Mouse (Mus musculus) layer of hippocampus, postnatal 25 days (tissue): Measurements from ENCODE around the gene Mreg. TPM values are rescaled to one million over a fixed set of nuclear protein-coding genes. Genes with fewer than 3 reads are reported as not detected.
"Not testable (repeated sequence)": the region's sequence is repeated elsewhere in the genome, so short reads cannot be mapped to it uniquely, and the experiment has no call there.

Experiments
- DNase-seq, 2 experiments: peaks; one replicate each; pipeline ENCODE4 v3.0.0; 2022; ENCODE audit warnings: mixed read lengths in 2 of 2, low spot score in 1 of 2; ENCODE audit errors: extremely low spot score in 1 of 2
- total RNA-seq, 2 experiments: library from RNA; stranded (reverse); gene quantifications; 2 replicates each; pipeline ENCODE4 v1.2.3; 2021

The Mreg gene
- 1 to 10 TPM; 3.5 to 4.0 TPM for total RNA-seq

DNA sequence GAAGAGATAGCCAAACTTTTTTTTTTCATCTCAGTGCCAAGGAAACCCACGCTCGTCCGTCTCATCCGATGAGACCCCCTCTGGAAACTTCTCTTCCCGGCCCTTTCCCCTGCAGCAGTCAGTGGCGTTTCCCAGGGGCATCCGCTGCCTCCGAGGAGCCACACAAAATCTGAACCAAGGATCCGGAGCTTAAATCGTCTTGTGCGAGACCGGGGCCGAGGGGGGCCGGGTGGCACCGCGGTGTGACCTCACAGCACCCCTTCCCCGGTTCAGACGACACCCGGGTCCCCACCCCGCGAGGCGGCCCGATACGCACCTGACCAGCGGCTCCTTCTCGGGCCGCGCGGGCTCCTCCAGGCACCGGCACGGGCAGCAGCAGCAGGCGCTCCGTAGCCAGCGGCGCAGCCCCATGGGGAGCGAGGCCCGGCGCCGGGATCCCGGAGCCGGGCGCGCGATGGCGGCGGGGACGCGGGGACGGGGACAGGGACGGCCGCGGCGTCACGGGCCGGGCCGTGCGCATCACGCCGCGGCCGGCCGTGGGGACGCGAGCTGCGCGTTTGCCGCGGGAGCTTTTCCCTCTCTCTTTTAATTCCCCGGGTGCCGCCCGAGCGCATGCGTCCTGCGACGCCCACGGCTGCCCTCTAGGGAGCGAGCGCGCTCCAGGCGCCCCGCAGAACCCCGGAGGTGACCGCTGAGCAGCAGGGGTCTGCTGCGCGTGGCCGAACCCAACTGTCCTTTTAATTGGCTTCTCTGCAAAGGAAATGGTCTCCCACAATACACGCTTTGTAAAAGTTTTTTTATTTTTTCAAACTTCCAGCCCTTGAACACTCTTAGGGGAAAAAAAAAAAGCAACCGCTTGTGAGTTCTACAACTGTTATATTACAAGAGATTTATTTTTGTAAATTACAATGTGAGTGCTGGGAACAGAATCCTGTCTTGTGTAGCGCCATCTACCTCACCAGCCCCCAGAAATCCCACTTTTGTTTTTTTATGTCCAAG, at the start of gene Mreg:
Gene Mreg, minus strand, starts transcription at position 607 of the 999 bp plus-strand sequence.
- peak; percentile 39 to 61 for DNase-seq

DNA sequence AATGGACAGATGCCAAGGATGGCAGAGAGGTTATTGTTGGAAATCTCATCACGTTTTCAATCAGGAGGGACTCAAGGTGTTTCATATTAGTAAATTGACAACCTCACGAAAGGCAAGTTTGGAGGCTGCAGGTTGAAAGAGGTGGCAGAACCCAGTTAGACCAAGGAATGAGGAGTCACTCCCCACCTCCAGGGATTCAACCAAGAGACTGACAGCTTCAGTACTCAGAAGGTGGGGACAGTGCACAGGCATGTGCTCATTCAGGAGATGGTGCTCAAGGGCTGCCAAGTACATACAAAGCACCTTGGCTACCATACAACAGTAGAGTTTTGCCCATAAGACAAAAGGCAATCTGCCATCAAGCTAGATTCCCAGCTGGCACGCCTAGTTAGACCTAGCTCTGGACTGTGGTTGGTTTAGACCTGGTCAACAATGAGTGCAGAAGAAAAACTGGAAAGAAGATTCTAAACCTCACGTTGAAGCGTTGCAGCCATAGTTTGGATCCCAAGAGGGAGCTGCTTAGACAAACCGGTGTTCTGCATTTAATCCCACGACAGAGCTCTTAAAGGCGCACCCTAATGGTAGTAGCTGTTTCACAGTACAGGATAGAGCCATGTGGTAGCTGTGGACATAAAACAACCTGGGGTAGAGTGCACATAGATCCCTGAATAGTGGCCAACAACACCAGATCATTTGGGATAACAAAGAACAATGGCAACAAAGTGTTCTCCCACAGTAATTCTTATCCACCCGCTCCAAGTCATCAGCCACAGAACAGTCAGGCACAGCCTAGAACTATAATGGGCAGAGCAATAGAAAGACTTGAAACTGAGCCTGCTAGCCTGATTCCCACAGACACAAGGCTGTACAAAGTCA, 44.5 kb upstream of the Mreg start:
- DNase-seq = no peak

DNA sequence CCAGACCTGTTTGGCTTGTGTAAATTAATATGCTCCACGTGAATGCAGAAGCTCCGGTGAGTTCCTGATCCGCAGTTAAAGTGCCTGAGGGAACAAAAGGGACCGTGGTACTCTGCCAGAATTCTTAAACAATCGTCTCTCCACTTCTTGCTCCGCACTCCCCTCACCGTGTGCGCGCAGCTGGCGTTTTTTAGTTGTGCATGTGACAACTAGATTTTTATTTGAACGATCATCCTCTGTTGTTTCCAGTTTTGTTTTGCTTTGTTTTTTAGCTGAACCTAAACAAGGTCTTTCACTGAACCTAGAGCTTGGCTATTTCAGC, 43.7 kb upstream of the Mreg start:
- DNase-seq = no peak

DNA sequence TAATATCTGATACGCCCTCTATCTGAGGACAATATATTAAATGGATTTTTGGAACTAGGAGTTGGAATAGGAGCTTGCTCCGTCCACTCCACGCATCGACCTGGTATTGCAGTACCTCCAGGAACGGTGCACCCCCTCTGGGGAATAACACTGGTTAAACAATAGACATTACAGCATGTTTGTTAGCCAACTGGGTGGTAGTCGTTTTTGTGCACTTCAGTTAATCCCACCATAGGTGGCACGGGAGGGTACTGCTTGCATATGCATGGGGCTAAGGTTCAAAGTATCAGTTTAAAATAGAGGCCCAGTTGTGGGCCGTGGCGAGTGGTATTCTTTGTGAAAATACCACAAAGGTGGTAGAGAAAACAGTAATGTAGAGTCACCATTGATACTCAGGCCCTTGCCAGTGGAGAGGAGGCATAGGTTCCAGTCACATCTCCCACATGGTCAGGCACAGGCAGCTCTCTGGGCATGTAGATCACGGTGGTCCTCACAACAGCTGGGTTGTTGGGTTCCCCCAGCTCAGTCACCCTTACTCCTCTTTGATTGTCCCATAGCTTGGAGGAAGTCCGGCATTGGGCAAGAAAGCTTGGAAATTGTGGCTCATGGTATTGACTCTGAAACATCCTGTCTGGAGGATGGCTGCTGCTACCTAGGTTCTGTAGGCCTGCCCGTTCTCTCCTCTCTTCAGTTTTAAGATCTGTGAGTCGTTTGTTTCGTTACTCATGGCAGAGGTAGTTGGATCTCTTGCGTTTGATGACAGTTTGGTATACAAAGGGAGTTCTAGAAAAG, 43.2 kb upstream of the Mreg start:
- peak in 1 of 2 experiments; percentile 27 for DNase-seq

DNA sequence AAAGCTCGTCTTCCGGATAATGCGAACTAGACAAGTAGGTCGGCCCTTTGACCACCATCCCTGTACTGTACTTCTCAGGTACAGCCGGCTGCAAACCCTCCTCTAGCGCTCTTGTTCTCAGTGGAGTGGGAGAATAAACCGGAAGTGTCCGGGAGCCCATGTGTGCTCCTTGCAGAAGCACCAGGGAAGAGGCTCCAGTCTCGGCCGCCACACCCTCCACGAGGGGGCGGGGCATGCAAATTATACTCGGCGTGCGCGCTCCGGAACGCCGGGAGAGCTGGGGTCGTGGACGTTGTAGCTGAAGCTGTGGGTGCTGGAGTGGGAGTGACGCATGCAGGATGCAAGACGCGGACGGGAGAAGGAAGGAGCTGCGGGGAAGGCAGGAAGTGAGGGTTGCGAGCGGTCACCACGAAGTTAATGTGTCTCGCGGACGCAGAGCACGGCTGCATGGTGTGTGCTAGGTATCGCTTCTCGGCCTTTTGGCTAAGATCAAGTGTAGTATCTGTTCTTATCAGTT, 42.5 kb upstream of the Mreg start:
- peak; percentile 74 to 75 for DNase-seq

DNA sequence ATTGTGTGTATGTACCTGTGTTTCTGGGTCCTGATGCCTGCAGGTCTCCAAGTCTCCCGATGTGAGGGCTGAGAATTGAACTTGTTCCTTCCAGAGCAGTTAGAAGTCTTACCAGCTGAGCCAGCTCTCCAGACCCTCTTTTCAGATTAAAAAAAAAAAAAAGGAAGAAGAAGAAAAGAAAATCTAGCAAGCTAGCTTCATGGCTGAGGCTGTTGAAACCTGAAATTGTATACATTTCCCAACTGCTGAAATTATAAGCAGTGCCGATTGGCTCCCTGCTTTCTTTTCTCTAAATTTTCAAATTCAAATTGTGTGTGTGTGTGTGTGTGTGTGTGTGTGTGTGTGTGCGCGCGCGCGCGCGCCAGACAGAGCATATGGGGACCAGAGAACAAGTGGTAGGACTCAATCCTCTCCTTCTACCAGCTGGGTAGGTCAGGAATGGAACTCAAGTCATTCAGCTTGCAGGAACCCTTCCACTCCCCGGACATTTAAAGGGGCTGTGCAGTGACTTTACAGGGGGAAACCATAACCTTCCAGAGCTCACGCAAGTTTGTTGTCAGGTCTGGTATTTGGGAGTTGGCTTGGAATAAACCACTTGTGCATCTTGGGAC, 41.9 kb upstream of the Mreg start:
- no peak for DNase-seq

DNA sequence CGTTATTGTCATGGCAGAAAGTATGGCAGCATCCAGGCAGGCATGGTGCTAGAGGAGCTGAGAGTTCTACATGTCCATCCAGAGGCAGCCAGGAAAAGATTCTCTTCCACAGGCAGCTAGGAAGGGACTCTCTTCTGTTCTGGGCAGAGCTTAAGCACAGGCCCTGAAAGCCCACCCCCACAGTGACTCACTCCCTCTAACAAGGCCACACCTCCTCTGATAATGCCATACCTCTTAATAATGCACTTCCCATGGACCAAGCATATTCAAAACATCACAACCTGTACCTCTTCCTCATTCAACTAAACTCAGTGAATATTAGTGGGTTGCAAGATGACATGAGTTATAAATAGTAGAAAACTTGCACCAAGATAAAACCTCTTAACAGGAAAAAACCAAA, 39.7 kb upstream of the Mreg start:
- DNase-seq = no peak

DNA sequence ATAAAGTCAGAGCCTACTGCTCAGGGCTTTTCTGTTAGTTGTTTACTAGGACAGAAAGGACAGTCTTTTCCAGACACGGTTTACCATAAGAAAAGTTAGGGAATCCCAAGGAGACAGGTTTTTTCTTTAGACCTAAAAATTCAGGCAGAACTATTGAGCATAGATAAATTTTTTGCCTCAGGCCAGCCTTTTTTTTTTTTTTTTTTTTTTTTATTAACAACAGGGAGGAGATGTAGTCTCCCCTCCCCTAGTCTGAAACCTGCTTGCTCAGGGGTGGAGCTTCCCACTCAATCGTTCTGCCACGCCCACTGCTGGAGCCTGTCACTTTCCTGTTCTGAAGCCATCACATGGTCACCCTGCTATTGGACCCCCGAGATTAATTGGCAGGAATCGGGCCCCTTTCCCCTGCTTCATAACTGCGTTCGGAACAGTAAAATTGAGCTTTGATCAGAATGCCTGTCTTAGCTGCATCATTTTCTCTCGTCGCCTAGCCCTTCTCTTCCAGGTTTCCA, 36.2 kb upstream of the Mreg start:
- DNase-seq = not testable (repeated sequence)

DNA sequence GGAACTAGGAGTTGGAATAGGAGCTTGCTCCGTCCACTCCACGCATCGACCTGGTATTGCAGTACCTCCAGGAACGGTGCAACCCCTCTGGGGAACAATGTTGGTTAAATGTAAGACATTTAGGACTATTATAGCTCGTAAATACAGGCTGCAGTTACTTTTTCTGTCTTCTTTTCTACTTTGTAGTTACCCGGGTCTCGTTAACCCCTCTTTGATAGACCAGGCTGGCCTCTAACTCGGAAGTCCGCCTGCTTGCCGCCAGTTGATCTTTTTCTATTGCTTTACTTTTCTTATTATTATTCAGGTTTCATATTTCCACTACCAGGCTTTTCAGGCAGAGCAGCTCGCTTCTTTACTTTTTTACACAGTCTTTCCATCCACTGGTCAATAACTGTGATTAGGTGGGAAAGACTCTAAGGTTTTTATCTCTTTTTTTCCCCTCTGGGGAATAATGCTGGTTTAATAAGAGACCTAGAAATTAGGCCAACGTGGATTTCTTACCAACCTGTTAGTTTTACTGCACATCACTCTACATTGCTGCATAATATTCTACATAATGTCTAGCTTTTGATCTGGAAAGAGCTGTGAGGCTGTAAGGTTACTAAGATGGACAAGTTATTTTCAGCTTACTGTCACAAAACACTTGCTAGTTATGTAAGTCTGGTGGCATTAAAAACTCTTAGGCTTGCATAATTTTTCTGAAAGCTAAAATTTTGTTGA, 32.4 kb upstream of the Mreg start:
- DNase-seq = no peak

DNA sequence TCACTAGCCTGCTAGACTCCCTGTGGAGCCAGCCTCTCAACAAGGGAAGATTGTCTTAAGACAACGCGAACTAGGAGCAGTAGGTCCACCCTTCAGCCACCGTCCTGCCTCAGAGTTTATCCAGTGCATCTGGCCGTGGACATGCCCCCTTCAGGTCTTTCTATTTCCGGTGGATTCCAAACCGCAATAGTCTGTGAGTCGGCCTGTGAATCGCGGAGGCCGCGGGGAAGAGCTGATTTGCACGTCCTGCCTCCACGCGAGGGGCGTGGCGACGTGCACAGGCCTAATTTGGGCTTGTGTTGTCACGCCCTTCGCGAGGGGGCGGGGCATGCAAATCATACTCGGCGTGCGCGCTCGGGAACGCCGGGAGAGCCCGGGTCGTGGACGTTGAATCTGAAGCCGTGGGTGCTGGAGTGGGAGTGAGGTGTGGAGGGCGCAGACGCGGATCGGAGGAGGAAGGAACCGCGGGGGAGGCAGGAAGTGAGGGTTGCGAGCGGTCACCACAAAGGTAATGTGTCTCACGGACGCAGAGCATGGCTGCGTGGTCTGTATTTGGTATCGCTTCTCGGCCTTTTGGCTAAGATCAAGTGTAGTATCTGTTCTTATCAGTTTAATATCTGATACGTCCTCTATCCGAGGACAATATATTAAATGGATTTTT, 31.7 kb upstream of the Mreg start:
- peak; percentile 92 to 95 for DNase-seq

DNA sequence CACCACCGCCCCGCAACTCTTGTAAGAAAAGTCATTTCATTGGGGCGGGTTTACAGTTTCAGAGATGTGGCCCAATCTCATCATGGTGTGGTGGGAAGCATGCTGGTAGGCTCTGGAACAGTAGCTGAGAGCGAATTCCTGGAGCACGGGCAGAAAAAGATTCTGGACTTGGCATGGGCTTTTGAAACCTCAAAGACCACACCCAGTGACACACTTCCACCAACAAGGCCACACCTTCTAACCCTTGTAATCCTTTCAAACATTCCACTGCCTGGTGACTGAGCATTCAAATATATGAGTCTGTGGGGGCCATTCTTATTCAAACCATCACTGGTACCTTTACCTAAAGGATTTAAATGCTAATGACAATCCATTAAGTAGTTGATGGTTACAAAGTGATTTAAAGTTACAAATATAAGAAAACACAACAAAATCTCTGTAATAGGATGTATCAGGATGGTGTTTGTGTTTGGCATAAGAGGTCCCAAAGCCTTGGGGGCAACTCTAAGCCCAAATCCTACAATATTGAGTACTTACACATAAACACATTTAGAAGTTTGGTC, 30.6 kb upstream of the Mreg start:
- no peak for DNase-seq

DNA sequence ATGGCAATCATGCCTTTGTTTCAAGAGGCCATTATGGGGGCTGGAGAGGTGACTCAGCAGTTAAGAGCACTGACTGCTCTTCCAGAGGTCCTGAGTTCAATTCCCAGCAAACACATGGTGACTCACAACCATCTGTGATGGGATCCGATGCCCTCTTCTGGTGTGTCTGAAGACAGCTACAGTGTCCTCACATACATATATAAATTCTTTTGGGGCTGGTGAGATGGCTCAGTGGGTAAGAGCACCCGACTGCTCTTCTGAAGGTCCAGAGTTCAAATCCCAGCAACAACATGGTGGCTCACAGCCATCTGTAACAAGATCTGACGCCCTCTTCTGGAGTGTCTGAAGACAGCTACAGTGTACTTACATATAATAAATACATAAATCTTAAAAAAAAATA, 27.0 kb upstream of the Mreg start:
- DNase-seq = not testable (repeated sequence)

DNA sequence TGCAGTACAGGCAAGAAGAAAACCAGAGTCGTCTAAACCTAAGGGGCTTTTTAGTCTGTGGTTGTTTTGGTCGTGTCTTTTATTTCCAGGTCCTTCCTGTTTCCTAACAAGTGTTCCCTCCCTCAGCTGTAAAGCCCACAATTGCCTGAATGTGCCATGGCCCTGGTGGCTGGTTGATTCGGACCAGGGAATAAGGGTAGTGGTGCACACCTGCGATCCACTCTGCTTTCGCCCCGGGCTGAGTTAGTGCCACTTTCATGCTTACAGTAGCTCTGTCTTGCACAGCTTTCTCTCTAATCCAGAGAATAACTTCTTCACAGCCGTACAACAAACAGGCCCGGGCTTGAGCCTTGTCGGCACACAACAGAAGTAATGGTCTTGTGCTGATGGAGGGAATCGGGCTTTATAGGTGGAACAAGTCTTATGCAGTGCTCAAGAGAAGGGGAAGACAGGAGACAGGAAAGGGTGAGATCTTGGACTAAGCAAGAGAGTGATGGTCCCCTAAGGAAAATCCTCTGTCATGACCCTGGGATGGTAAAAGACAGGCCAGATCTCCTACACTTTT, 26.0 kb upstream of the Mreg start:
- no peak for DNase-seq

DNA sequence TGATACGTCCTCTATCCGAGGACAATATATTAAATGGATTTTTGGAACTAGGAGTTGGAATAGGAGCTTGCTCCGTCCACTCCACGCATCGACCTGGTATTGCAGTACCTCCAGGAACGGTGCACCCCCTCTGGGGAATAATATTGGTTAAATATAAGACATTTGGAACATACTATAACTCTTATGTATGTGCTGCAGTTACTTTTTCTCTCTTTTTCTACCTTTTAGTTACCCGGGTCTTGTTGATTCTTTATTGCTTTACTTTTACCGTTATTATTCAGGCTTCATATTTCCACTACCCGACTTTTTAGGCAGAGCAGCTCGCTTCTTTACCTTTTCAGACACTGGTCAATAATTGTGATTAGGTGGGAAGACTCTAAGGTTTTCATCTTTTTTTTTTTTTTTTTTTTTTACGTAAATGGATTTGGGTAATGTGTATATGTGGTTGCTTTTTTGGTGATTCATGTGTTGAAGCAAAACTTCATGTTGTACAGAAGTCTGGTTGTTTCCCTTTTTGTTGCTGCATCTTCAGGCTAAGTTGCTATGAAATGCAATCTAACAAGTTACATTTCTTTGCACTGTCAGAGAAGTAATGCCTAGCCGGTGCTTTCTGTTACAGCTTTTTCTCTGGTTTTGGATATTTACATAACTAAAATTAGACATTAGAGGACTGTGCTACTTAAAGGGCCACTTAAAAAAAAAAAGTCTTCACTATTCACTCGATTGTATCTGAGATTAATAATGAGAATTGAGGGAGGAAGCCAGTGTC, 25.1 kb upstream of the Mreg start:
- DNase-seq = no peak

DNA sequence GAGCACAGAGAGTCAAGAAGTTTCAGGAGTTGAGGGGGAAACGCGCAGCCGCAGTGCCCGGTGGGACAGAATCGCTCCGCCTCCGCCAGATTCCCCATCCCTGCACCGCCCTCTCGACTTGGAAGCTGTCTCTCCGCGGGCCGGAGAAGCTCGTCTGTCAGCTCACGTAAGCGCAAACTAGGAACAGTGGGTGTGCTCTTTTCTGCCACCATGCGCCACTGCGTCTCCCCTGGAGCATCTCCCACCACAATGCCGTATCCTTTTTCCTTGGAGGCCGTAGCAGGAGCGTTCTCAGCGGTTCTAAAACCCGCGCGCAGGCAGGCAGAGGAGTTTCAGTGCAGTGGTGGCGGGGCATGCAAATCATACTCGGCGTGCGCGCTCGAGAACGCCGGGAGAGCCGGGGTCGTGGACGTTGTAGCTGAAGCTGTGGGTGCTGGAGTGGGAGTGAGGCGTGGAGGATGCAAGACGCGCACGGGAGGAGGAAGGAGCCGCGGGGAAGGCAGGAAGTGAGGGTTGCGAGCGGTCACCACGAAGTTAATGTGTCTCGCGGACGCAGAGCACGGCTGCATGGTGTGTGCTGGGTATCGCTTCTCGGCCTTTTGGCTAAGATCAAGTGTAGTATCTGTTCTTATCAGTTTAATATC, 24.4 kb upstream of the Mreg start:
- peak; percentile 55 to 57 for DNase-seq

DNA sequence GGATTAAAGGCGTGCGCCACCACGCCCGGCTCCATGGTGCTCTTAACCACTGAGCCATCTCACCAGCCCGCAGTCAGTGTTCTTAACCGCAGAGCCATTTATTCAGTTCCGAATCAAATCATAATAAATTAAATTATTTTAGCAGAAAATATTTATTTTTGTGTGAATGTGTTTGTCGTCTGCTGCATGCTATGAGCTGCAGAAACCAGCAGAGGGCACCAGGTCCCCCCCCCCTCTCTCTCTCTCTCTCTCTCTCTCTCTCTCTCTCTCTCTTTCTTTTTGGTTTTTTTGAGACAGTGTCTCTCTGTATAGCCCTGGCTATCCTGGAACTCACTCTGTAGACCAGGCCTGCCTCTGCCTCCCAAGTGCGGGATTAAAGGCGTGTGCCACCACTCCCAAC, 20.5 kb upstream of the Mreg start:
- DNase-seq = not testable (repeated sequence)

DNA sequence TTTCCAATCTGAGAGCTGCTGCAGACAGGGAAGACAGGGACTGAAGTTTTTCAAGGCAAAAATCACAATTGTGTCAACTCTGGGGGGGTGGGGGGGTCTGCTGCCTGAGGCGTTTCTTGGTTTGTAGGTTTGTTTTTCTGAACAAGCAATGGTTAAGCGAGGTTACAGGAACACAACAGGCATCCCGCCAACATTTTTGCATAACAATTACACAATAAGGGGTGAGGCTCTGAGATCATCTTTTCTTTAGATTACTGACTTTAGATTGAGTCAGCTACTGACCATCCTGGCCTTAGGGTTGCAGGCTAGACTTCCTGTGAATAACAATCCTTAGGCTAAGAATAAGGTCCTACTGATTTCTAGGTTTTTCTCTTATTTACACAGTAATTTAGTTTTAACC, 16.9 kb upstream of the Mreg start:
- no peak for DNase-seq
